Mouse (Mus musculus) midbrain, embryonic 10.5 days (tissue): ENCODE measurements around the gene Sox15. TPM values are rescaled to one million over a fixed set of nuclear protein-coding genes. Genes with fewer than 3 reads are reported as not detected.
A peak's percentile ranks its signal among the peaks of the same experiment; 100 is the strongest.

Source experiments
- DNase-seq: peaks from one replicate; pipeline ENCODE4 v3.0.0-alpha.2; 2017; ENCODE audit warnings: low spot score
- H3K27ac ChIP-seq: fragments of 300-500 bp; sonication (generic); replicated peaks from 2 replicates; pipeline ENCODE4 v1.5.1; 2016; ENCODE audit warnings: mild to moderate bottlenecking
- H3K27me3 ChIP-seq: fragments of 300-500 bp; sonication (generic); 2 replicates; pipeline ENCODE4 v1.6.1; 2016; ENCODE audit warnings: low read depth, mild to moderate bottlenecking; ENCODE audit not compliant: poor library complexity, severe bottlenecking
- H3K36me3 ChIP-seq: fragments of 300-500 bp; sonication (generic); 2 replicates; pipeline ENCODE4 v1.6.1; 2016; ENCODE audit warnings: mild to moderate bottlenecking, moderate library complexity
- H3K4me1 ChIP-seq: fragments of 300-500 bp; sonication (generic); 2 replicates; pipeline ENCODE4 v1.6.1; 2016
- H3K4me3 ChIP-seq: fragments of 300-500 bp; sonication (generic); 2 replicates; pipeline ENCODE4 v1.5.1; 2016; ENCODE audit warnings: mild to moderate bottlenecking, moderate library complexity
- H3K9me3 ChIP-seq: fragments of 300-500 bp; sonication (generic); replicated peaks from 2 replicates; pipeline ENCODE4 v1.6.1; 2016; ENCODE audit warnings: mild to moderate bottlenecking
- WGBS: fragments of 180-500 bp; shearing (Covaris S2); methylation state at CpG from one replicate; pipeline ENCODE4 v1.1.7; 2016; 5-methylcytosine and 5-hydroxymethylcytosine counted together
- polyA plus RNA-seq: library from polyadenylated mRNA; unstranded; fragments of >200 nt; fragmentation: Nextera tagmentation; extraction: Ambion mirVana; gene quantifications from 2 replicates; pipeline ENCODE4 v1.2.1, GENCODE M21; 2016

Sox15 gene
- polyA plus RNA-seq, 1 experiment from 2014 or later: not detected

- WGBS: 83% methylated on average over 5 of the region's 5 CpGs
- Histone ChIP-seq H3K9me3 (no peaks in the 10 kb centered on the region), H3K36me3 (peaks cover 91% of the 10 kb centered on the region), H3K27me3 (no peaks in the 10 kb centered on the region), H3K27ac (0 out of 2 replicates have a peak overlapping the region, but pooled peaks have one; percentile 6), H3K4me3 (no peak overlapping the region; the same call in 1 of the 2 replicates), H3K4me1 (peaks cover 42% of the 10 kb centered on the region)
- DNase-seq: no peak
Measured at GRCm38 (mm10) chr11:69656065-69656455, 946 bp downstream of the Sox15 start.

GRCm38 (mm10) chr11:69656617-69657461 is 1.7 kb downstream of the Sox15 start:
- Histone ChIP-seq H3K4me1 (peaks cover 49% of the 10 kb centered on the region), H3K27me3 (no peaks in the 10 kb centered on the region), H3K36me3 (peaks cover 83% of the 10 kb centered on the region), H3K27ac (no peak overlapping the region), H3K4me3 (peak overlapping the region; percentile 11; the same call in 1 of the 2 replicates), H3K9me3 (no peaks in the 10 kb centered on the region)
- WGBS: 83% methylated on average over 10 of the region's 10 CpGs
- peak; percentile 65 for DNase-seq

- Histone ChIP-seq H3K27ac (no peak overlapping the region), H3K9me3 (no peaks in the 10 kb centered on the region), H3K4me3 (no peak overlapping the region), H3K36me3 (peaks cover 76% of the 10 kb centered on the region), H3K27me3 (no peaks in the 10 kb centered on the region), H3K4me1 (peaks cover 50% of the 10 kb centered on the region)
- 86% methylated on average over 15 of the region's 15 CpGs for WGBS
- DNase-seq: no peak
Measured at GRCm38 (mm10) chr11:69657462-69657881, 2.4 kb downstream of the Sox15 start.

- no peak for DNase-seq
- H3K4me1 ChIP-seq: peaks cover 31% of the 10 kb centered on the region
- H3K27me3 ChIP-seq: no peaks in the 10 kb centered on the region
- no peaks in the 10 kb centered on the region for H3K9me3 ChIP-seq
- peak overlapping the region; percentile 66 for H3K4me3 ChIP-seq
- peak overlapping the region; percentile 96 for H3K27ac ChIP-seq
- H3K36me3 ChIP-seq: peaks cover 72% of the 10 kb centered on the region
- 89% methylated on average over 3 of the region's 3 CpGs for WGBS
Measured at GRCm38 (mm10) chr11:69661221-69661881, 6.2 kb downstream of the Sox15 start.

GRCm38 (mm10) chr11:69662213-69662966 is 7.3 kb downstream of the Sox15 start, which contains the start of gene Mpdu1:
TSS of gene Mpdu1 (minus strand) at chr11:69662642.
- peak; percentile 97 for DNase-seq
- H3K36me3 ChIP-seq: peaks cover 71% of the 10 kb centered on the region
- peak within 1 kb of the TSS; percentile 66 for H3K4me3 ChIP-seq
- peak within 1 kb of the TSS; percentile 96 for H3K27ac ChIP-seq
- H3K9me3 ChIP-seq: no peaks in the 10 kb centered on the region
- WGBS: under 1% methylated on average over 48 of the region's 48 CpGs
- H3K27me3 ChIP-seq: no peaks in the 10 kb centered on the region
- peaks cover 25% of the 10 kb centered on the region for H3K4me1 ChIP-seq

- Histone ChIP-seq H3K4me1 (peaks cover 25% of the 10 kb centered on the region), H3K4me3 (peak overlapping the region; percentile 66), H3K36me3 (peaks cover 71% of the 10 kb centered on the region), H3K9me3 (no peaks in the 10 kb centered on the region), H3K27me3 (no peaks in the 10 kb centered on the region), H3K27ac (peak overlapping the region; percentile 96)
- no peak for DNase-seq
- 68% methylated on average over 13 of the region's 13 CpGs for WGBS
Measured at GRCm38 (mm10) chr11:69662967-69663671, 8.0 kb downstream of the Sox15 start.

GRCm38 (mm10) chr11:69663795-69664194 is 8.7 kb downstream of the Sox15 start:
- peaks cover 26% of the 10 kb centered on the region for H3K4me1 ChIP-seq
- no peaks in the 10 kb centered on the region for H3K9me3 ChIP-seq
- peak overlapping the region; percentile 66; the same call in 1 of the 2 replicates for H3K4me3 ChIP-seq
- 90% methylated on average over 6 of the region's 6 CpGs for WGBS
- H3K36me3 ChIP-seq: peaks cover 71% of the 10 kb centered on the region
- H3K27ac ChIP-seq: peak overlapping the region; percentile 96
- no peaks in the 10 kb centered on the region for H3K27me3 ChIP-seq
- DNase-seq: no peak

- Histone ChIP-seq H3K27me3 (no peaks in the 10 kb centered on the region), H3K4me3 (peak overlapping the region; percentile 7; the same call in 1 of the 2 replicates), H3K9me3 (no peaks in the 10 kb centered on the region), H3K4me1 (peaks cover 35% of the 10 kb centered on the region), H3K36me3 (peaks cover 72% of the 10 kb centered on the region), H3K27ac (no peak overlapping the region)
- WGBS: 92% methylated on average over 7 of the region's 7 CpGs
- DNase-seq: no peak
Measured at GRCm38 (mm10) chr11:69664841-69665240, 9.7 kb downstream of the Sox15 start.

GRCm38 (mm10) chr11:69665457-69665960 is 10.4 kb downstream of the Sox15 start:
- Histone ChIP-seq H3K36me3 (peaks cover 72% of the 10 kb centered on the region), H3K4me3 (0 out of 2 replicates have a peak overlapping the region, but pooled peaks have one; percentile 7), H3K4me1 (peaks cover 42% of the 10 kb centered on the region), H3K27ac (no peak overlapping the region), H3K9me3 (no peaks in the 10 kb centered on the region), H3K27me3 (no peaks in the 10 kb centered on the region)
- 84% methylated on average over 9 of the region's 9 CpGs for WGBS
- DNase-seq: no peak

GRCm38 (mm10) chr11:69665961-69666664 is 11.0 kb downstream of the Sox15 start, which contains the start of gene Cd68:
TSS of gene Cd68 (minus strand) at chr11:69666153.
- WGBS: 37% methylated on average over 7 of the region's 7 CpGs
- no peaks in the 10 kb centered on the region for H3K27me3 ChIP-seq
- H3K9me3 ChIP-seq: no peaks in the 10 kb centered on the region
- DNase-seq: no peak
- peak within 1 kb of the TSS; percentile 7; the same call in 1 of the 2 replicates for H3K4me3 ChIP-seq
- no peak within 1 kb of the TSS for H3K27ac ChIP-seq
- H3K4me1 ChIP-seq: peaks cover 42% of the 10 kb centered on the region
- H3K36me3 ChIP-seq: peaks cover 78% of the 10 kb centered on the region

- Histone ChIP-seq H3K36me3 (peaks cover 83% of the 10 kb centered on the region), H3K4me1 (peaks cover 37% of the 10 kb centered on the region), H3K9me3 (no peaks in the 10 kb centered on the region), H3K4me3 (no peak overlapping the region), H3K27me3 (no peaks in the 10 kb centered on the region), H3K27ac (no peak overlapping the region)
- no peak for DNase-seq
- 89% methylated on average over 3 of the region's 3 CpGs for WGBS
Measured at GRCm38 (mm10) chr11:69666665-69667005, 11.5 kb downstream of the Sox15 start.
